Mouse (Mus musculus): Measurements from ENCODE around the gene Masp2. TPM values are rescaled to one million over a fixed set of nuclear protein-coding genes. Genes with fewer than 3 reads are reported as not detected.

Gene Masp2
- total and polyA plus RNA-seq, 2 experiments from 2014 or later = not detected

DNA sequence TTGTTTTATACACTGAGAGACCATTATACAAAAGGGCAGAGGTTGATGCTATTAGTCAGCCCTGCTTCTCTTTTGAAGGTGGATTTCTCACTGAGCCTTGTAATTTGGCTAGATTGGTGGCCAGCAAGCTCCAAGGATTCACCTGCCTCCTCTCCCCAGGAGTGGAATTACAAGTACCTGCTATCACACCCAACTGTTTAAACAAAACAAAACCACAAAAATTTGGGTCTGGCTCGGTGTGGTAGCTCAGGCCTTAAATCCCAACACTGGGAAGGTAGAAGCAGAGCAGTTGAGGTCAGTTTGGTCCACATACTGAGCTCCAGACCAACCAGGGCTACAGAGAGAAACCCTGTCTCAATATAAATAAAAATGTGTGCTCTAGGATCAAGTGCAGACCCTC, 17.5 kb downstream of the Masp2 start:
- Histone ChIP-seq H3K4me3 (ENCODE audit: low read depth, low read length) (no peak overlapping the region), H3K4me1 (ENCODE audit: control insufficient read depth, insufficient read depth) (peaks cover 6% of the 10 kb centered on the region; the same call in 1 of the 2 replicates), H3K4me2 (ENCODE audit: low read depth, low read length) (no peak overlapping the region), H3K27me3 (ENCODE audit: control insufficient read depth, insufficient read depth, low read length) (no peaks in the 10 kb centered on the region), H3K27ac (ENCODE audit: low read depth) (no peak overlapping the region), H3K9me3 (replicated peaks; ENCODE audit: control insufficient read depth, low read length) (no peaks in the 10 kb centered on the region), H3K9ac (replicated peaks; ENCODE audit: low read depth, low read length) (no peak overlapping the region), H3K36me3 (replicated peaks; ENCODE audit: control insufficient read depth, insufficient read depth, low read length) (peaks cover 94% of the 10 kb centered on the region)
- ATAC-seq (ENCODE audit: insufficient read depth, low read depth) (no peak), DNase-seq (ENCODE audit: low spot score) (no peak)
- no peak for TF ChIP-seq EP300 (IDR thresholded peaks at IDR 0.05; ENCODE audit: low read depth)
- no peak for TF ChIP-seq CTCF (IDR thresholded peaks at IDR 0.05; ENCODE audit: low read depth)
- WGBS = 83% methylated on average over 1 of the region's 1 CpGs

DNA sequence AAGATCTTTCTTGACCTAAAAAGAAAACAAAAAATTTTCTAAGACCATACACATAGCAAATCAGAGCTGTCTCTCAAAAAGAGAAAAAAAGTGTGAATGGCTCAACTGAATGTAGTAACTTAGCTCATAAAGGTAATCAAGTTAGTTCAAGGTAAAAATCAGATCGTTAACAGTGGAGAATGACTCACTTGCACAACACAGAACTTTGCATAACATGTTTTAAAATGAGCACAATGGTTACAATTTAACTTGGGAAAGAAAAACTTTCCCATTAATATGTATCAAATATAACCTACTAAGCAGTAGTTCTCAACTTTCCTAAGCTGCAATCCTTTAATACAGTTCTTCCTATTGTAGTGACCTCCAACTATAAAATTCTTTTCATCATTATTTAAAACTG, 18.4 kb downstream of the Masp2 start:
- DNase-seq (ENCODE audit: low spot score) = no peak
- Histone ChIP-seq H3K36me3 (replicated peaks; ENCODE audit: control insufficient read depth, insufficient read depth, low read length) (peaks cover 89% of the 10 kb centered on the region), H3K4me3 (ENCODE audit: low read depth, low read length) (no peak overlapping the region), H3K9me3 (replicated peaks; ENCODE audit: control insufficient read depth, low read length) (no peaks in the 10 kb centered on the region), H3K9ac (replicated peaks; ENCODE audit: low read depth, low read length) (no peak overlapping the region), H3K4me1 (ENCODE audit: control insufficient read depth, insufficient read depth) (peaks cover 14% of the 10 kb centered on the region; the same call in 1 of the 2 replicates), H3K27ac (ENCODE audit: low read depth) (no peak overlapping the region), H3K27me3 (ENCODE audit: control insufficient read depth, insufficient read depth, low read length) (no peaks in the 10 kb centered on the region), H3K4me2 (ENCODE audit: low read depth, low read length) (no peak overlapping the region)
- ATAC-seq (ENCODE audit: insufficient read depth, low read depth) = no peak
- TF ChIP-seq CTCF (IDR thresholded peaks at IDR 0.05; ENCODE audit: low read depth) (no peak), EP300 (IDR thresholded peaks at IDR 0.05; ENCODE audit: low read depth) (no peak)
- WGBS = 98% methylated on average over 1 of the region's 1 CpGs

GRCm38 (mm10) chr4:148622485-148622884, 20.1 kb downstream of the Masp2 start:
- no peaks in the 10 kb centered on the region for H3K27me3 ChIP-seq (ENCODE audit: control insufficient read depth, insufficient read depth, low read length)
- no peak for ATAC-seq (ENCODE audit: insufficient read depth, low read depth)

DNA sequence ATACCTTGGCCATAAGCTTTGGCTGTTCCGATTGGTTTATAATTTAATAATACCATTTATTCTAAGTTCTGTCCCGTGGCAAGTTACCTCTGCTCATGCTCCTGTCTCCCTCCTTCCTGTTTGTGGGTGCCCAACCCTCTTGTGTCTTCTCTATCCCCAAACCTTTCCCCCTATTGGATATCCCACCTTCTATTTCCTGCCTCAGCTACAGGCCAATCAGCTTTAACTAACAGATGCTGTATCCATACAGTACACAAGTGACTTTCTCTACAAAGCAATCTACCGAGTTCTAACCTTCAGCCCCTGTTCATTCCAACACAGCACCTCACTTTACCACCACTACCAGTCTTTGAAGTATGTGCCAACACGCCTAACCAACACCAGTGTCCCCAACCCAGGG, 21.3 kb downstream of the Masp2 start:
- 84% methylated on average over 4 of the region's 4 CpGs for WGBS
- Histone ChIP-seq H3K36me3 (replicated peaks; ENCODE audit: control insufficient read depth, insufficient read depth, low read length) (peaks cover 65% of the 10 kb centered on the region), H3K4me2 (ENCODE audit: low read depth, low read length) (no peak overlapping the region), H3K4me3 (ENCODE audit: low read depth, low read length) (no peak overlapping the region), H3K4me1 (ENCODE audit: control insufficient read depth, insufficient read depth) (peaks cover 14% of the 10 kb centered on the region; the same call in 1 of the 2 replicates), H3K27me3 (ENCODE audit: control insufficient read depth, insufficient read depth, low read length) (no peaks in the 10 kb centered on the region), H3K27ac (ENCODE audit: low read depth) (no peak overlapping the region), H3K9ac (replicated peaks; ENCODE audit: low read depth, low read length) (no peak overlapping the region), H3K9me3 (replicated peaks; ENCODE audit: control insufficient read depth, low read length) (no peaks in the 10 kb centered on the region)
- DNase-seq (ENCODE audit: low spot score) (no peak), ATAC-seq (ENCODE audit: insufficient read depth, low read depth) (no peak)
- TF ChIP-seq CTCF (IDR thresholded peaks at IDR 0.05; ENCODE audit: low read depth) (no peak), EP300 (IDR thresholded peaks at IDR 0.05; ENCODE audit: low read depth) (no peak)

More at GRCm38 (mm10) chr4:148622485-148622884, 20.1 kb downstream of the Masp2 start:
- WGBS = 95% methylated on average over 4 of the region's 4 CpGs
- H3K4me2 ChIP-seq (ENCODE audit: low read depth, low read length) = no peak overlapping the region
- H3K9me3 ChIP-seq (replicated peaks; ENCODE audit: control insufficient read depth, low read length) = no peaks in the 10 kb centered on the region
- no peak overlapping the region for H3K4me3 ChIP-seq (ENCODE audit: low read depth, low read length)
- no peak for TF ChIP-seq EP300 (IDR thresholded peaks at IDR 0.05; ENCODE audit: low read depth)
- no peak for TF ChIP-seq CTCF (IDR thresholded peaks at IDR 0.05; ENCODE audit: low read depth)
- no peak overlapping the region for H3K27ac ChIP-seq (ENCODE audit: low read depth)
- H3K4me1 ChIP-seq (ENCODE audit: control insufficient read depth, insufficient read depth) = peaks cover 14% of the 10 kb centered on the region; the same call in 1 of the 2 replicates
- no peak for DNase-seq (ENCODE audit: low spot score)
- peaks cover 71% of the 10 kb centered on the region for H3K36me3 ChIP-seq (replicated peaks; ENCODE audit: control insufficient read depth, insufficient read depth, low read length)
- no peak overlapping the region for H3K9ac ChIP-seq (replicated peaks; ENCODE audit: low read depth, low read length)

DNA sequence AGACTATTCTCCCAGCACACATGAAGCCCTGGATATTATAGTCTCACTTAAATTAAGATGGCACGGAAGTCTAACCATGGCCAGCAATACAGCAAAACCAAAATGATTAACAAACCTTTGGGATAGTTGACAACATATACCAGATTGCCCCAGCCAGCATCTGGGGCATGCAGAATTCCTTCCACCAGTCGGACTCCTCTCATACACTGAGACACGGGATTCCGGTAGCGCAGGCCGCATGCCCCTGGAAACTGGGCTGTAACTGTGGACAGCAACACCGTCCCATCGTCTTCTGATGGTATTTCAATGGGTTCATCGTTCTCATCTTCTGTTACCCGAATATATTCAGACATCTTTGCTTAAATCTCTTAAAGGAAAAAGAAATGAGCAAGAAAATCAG, 22.7 kb downstream of the Masp2 start:
- 72% methylated on average over 10 of the region's 10 CpGs for WGBS
- peaks cover 14% of the 10 kb centered on the region; the same call in 1 of the 2 replicates for H3K4me1 ChIP-seq (ENCODE audit: control insufficient read depth, insufficient read depth)
- no peaks in the 10 kb centered on the region for H3K9me3 ChIP-seq (replicated peaks; ENCODE audit: control insufficient read depth, low read length)
- H3K27ac ChIP-seq (ENCODE audit: low read depth) = no peak overlapping the region
- no peaks in the 10 kb centered on the region for H3K27me3 ChIP-seq (ENCODE audit: control insufficient read depth, insufficient read depth, low read length)
- peak overlapping the region; percentile 91 for H3K4me3 ChIP-seq (ENCODE audit: low read depth, low read length)
- H3K4me2 ChIP-seq (ENCODE audit: low read depth, low read length) = peak overlapping the region; percentile 74
- no peak overlapping the region; the same call in 1 of the 2 replicates for H3K9ac ChIP-seq (replicated peaks; ENCODE audit: low read depth, low read length)
- ATAC-seq (ENCODE audit: insufficient read depth, low read depth) (no peak), DNase-seq (ENCODE audit: low spot score) (no peak)
- peaks cover 51% of the 10 kb centered on the region for H3K36me3 ChIP-seq (replicated peaks; ENCODE audit: control insufficient read depth, insufficient read depth, low read length)
- TF ChIP-seq CTCF (IDR thresholded peaks at IDR 0.05; ENCODE audit: low read depth) = no peak
- no peak for TF ChIP-seq EP300 (IDR thresholded peaks at IDR 0.05; ENCODE audit: low read depth)

All from heart, postnatal 0 days (tissue).